Mouse (Mus musculus): ENCODE results near the gene Il1f6.

GRCm38 (mm10) chr2:24187585-24187984, 27.6 kb upstream of the Il1f6 start:
- TF ChIP-seq GATA1 (IDR thresholded peaks at IDR 0.05; ENCODE audit: borderline replicate concordance, low read length) (no peak), FLI1 (IDR thresholded peaks at IDR 0.05; ENCODE audit: low read length) (no peak)

All from megakaryocyte, embryonic 14.5 days (primary cell).